Mouse (Mus musculus) brain, embryonic 14.5 days (tissue): Measurements from ENCODE around the gene Tmem138.

Experiments used
- CTCF ChIP-seq: fragments of 200-500 bp; IDR thresholded peaks from 2 replicates; pipeline ENCODE4 v1.5.1; 2012; ENCODE audit warnings: inconsistent platforms, mild to moderate bottlenecking, moderate library complexity, borderline replicate concordance; ENCODE audit not compliant: insufficient read depth, insufficient read length; ENCODE audit errors: extremely low read depth
- POLR2A ChIP-seq: fragments of 200-500 bp; IDR thresholded peaks from 2 replicates; pipeline ENCODE4 v1.6.1; 2012; ENCODE audit warnings: mild to moderate bottlenecking, inconsistent platforms, borderline replicate concordance; ENCODE audit not compliant: poor library complexity, insufficient read depth, insufficient read length, severe bottlenecking; ENCODE audit errors: extremely low read depth

- no peak for TF ChIP-seq POLR2A
- no peak for TF ChIP-seq CTCF
Measured at GRCm38 (mm10) chr19:10560108-10560507, 17.1 kb downstream of the Tmem138 start.
